Mouse (Mus musculus) heart, embryonic 13.5 days (tissue): ENCODE measurements around the gene Ddx5. TPM values are rescaled to one million over a fixed set of nuclear protein-coding genes. Genes with fewer than 3 reads are reported as not detected.

ENCODE experiments used
- ATAC-seq: fragments of 200-750 bp; cut with Nextera tagmentation; 2 replicates; pipeline ENCODE4 v1.8.0; 2017; ENCODE audit warnings: moderate TSS enrichment; ENCODE audit not compliant: insufficient number of reproducible peaks, low FRiP score, low TSS enrichment; ENCODE audit errors: extremely low read depth
- H3K27ac ChIP-seq: fragments of 300-500 bp; sonication (generic); replicated peaks from 2 replicates; pipeline ENCODE4 v1.5.1; 2015; ENCODE audit warnings: moderate library complexity, mild to moderate bottlenecking, inconsistent platforms
- H3K27me3 ChIP-seq: fragments of 300-500 bp; sonication (generic); replicated peaks from 2 replicates; pipeline ENCODE4 v1.6.1; 2015; ENCODE audit warnings: mild to moderate bottlenecking, inconsistent platforms
- H3K36me3 ChIP-seq: fragments of 300-500 bp; sonication (generic); 2 replicates; pipeline ENCODE4 v1.6.1; 2015; ENCODE audit warnings: mild to moderate bottlenecking, inconsistent platforms
- H3K4me1 ChIP-seq: fragments of 300-500 bp; sonication (generic); 2 replicates; pipeline ENCODE4 v1.6.1; 2015; ENCODE audit warnings: inconsistent platforms
- H3K4me2 ChIP-seq: fragments of 300-500 bp; sonication (generic); 2 replicates; pipeline ENCODE4 v1.6.1; 2015; ENCODE audit warnings: inconsistent platforms, mild to moderate bottlenecking, moderate library complexity
- H3K4me3 ChIP-seq: fragments of 300-500 bp; sonication (generic); 2 replicates; pipeline ENCODE4 v1.5.1; 2015; ENCODE audit warnings: moderate library complexity, mild to moderate bottlenecking, inconsistent platforms
- H3K9ac ChIP-seq: fragments of 300-500 bp; sonication (generic); 2 replicates; pipeline ENCODE4 v1.6.1; 2015; ENCODE audit warnings: inconsistent platforms, mild to moderate bottlenecking, moderate library complexity
- H3K9me3 ChIP-seq: fragments of 300-500 bp; sonication (generic); 2 replicates; pipeline ENCODE4 v1.6.1; 2016; ENCODE audit warnings: inconsistent platforms
- whole genome bisulfite sequencing: fragments of 180-500 bp; shearing (Covaris S2); methylation state at CpG from one replicate; pipeline ENCODE4 v1.1.7; 2015; ENCODE audit warnings: mixed read lengths; 5-methylcytosine and 5-hydroxymethylcytosine counted together
- polyA plus RNA-seq: library from polyadenylated mRNA; unstranded; fragments of >200 nt; fragmentation: Nextera tagmentation; extraction: Ambion mirVana; gene quantifications from 2 replicates; pipeline ENCODE4 v1.2.1, GENCODE M21; 2015

Ddx5 gene
- polyA plus RNA-seq, 1 experiment from 2014 or later: 192 TPM

DNA sequence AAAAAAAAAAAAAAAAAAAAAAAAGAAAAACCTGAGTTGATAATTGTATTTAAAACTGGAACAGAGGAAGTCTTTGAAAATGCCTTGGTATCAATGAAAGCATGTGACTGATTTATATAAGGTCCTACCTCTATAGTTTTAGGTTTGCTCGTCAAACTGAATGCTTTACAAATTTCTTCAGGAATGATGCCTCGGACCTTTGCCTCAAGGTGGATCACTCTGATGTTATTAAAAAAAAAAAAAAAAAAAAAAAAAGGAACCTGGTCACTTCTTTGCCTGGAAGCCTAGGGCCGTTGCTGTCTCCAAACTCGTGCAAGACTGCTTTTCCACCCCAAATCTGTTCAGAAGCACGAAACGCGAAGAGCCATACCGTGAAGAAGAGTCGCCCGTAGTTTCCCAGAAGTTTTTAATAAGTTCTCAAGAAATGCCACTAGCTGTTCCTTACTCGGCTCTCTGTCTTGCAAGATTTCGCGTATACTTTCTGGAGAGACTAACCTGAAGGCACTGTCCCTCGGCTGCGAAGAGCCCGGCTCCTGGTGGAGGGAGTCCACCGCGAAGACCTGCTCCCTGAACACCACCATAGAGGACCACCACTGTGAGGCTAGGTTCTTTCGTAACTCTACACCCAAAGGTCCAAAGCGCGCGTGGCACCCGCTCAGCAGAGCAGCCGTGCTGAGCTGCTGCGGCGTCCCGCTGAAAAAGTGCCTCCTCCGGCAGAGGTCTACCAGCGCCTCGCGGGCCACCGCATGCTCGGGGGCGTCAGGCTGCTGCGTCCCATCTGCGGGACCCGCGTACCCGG lies 10.2 kb downstream of the Ddx5 start:
- Histone ChIP-seq H3K9ac (peak overlapping the region; percentile 94), H3K4me3 (peak overlapping the region; percentile 90), H3K9me3 (no peaks in the 10 kb centered on the region), H3K27ac (peak overlapping the region; percentile 98), H3K36me3 (peaks cover 71% of the 10 kb centered on the region), H3K4me2 (peak overlapping the region; percentile 89), H3K4me1 (peaks cover 31% of the 10 kb centered on the region), H3K27me3 (no peaks in the 10 kb centered on the region)
- WGBS: 2% methylated on average over 39 of the region's 39 CpGs
- ATAC-seq: no peak

DNA sequence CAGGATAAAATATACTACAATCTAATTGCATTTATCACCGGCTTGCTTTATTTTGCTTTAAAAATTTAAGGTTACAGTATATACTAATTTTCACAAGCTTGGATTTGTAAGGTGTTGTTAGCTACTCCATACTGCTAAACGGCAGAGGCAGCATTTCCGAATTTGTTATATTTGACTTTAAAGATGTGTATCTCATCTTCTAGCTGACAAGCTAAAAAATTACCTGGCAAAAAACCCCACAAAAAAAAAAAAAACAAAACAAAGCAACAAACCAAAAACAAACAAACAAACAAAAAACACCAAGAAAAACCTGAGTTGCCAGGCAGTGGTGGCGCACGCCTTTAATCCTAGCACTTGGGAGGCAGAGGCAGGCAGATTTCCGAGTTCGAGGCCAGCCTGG lies 10.9 kb downstream of the Ddx5 start:
- Histone ChIP-seq H3K4me3 (peak overlapping the region; percentile 90), H3K4me1 (peaks cover 25% of the 10 kb centered on the region), H3K4me2 (peak overlapping the region; percentile 89), H3K27ac (no peak overlapping the region), H3K9ac (0 out of 2 replicates have a peak overlapping the region, but pooled peaks have one; percentile 94), H3K36me3 (peaks cover 71% of the 10 kb centered on the region), H3K27me3 (no peaks in the 10 kb centered on the region), H3K9me3 (no peaks in the 10 kb centered on the region)
- WGBS: 85% methylated on average over 7 of the region's 7 CpGs
- ATAC-seq: no peak

DNA sequence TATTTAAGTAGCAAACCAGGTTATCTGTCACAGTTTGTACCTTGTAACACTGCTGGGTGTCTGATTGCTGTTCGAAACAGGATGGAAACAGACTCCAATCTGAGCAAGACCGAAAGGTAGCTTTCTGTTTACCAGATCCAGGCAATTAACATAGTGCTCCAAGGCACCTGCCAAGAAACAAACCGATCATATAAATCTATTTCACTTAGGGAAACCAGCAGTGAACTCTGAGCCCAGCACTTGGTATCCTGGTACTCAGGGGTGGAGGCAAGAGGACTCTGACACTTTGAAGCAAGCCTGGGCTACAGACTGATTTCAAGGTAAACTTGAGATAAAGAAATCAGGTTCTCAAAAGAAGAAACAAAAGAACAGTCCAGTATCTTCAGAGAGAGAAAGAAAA lies 11.6 kb downstream of the Ddx5 start:
- H3K27ac ChIP-seq: no peak overlapping the region
- H3K36me3 ChIP-seq: peaks cover 71% of the 10 kb centered on the region
- peak overlapping the region; percentile 5; the same call in 1 of the 2 replicates for H3K9ac ChIP-seq
- no peaks in the 10 kb centered on the region for H3K27me3 ChIP-seq
- no peaks in the 10 kb centered on the region for H3K9me3 ChIP-seq
- H3K4me2 ChIP-seq: peak overlapping the region; percentile 89
- WGBS: 92% methylated on average over 3 of the region's 3 CpGs
- H3K4me1 ChIP-seq: peaks cover 21% of the 10 kb centered on the region
- peak overlapping the region; percentile 90; the same call in 1 of the 2 replicates for H3K4me3 ChIP-seq
- no peak for ATAC-seq

DNA sequence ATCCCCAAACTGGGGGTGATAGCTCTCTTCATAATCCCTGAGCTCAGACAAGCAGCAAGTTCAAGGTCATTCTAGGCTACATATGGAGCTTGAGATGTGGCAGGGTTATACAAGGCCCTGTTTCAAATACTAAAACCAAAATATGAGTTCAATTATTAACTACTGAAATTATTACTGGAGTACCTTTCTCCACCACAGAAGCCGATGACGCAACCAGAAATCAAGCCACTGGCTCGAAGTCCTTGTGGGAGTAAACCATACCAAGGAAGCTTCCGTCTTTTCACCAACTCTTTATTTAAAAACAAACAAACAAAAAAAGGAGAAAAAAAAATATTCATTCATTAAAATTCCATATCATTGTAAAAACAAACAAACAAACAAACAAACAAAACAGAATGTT lies 12.0 kb downstream of the Ddx5 start:
- peaks cover 21% of the 10 kb centered on the region for H3K4me1 ChIP-seq
- H3K9ac ChIP-seq: no peak overlapping the region
- no peaks in the 10 kb centered on the region for H3K9me3 ChIP-seq
- H3K4me3 ChIP-seq: no peak overlapping the region
- ATAC-seq: no peak
- H3K27me3 ChIP-seq: no peaks in the 10 kb centered on the region
- 91% methylated on average over 4 of the region's 4 CpGs for WGBS
- H3K27ac ChIP-seq: no peak overlapping the region
- peaks cover 71% of the 10 kb centered on the region for H3K36me3 ChIP-seq
- no peak overlapping the region for H3K4me2 ChIP-seq

DNA sequence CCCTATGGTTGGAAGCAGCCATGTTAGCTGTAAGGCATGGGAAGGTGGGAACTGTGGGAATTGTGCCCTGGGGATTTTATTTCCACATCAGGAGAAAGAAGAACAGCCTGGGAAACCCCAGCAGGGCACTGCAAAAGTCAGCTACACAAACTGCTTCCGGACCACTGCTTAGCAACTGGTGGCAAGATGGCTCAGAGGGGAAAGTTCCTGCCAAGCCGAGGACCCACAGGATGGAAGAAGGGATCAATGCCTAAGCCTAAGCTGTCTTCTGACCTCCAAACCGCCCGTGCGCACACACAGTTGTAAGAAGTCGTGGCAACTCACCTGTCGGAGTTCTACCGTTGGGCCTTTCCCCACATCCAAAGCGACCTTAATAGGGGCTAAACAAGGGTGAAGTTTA lies 15.9 kb downstream of the Ddx5 start:
- no peak overlapping the region for H3K9ac ChIP-seq
- H3K27me3 ChIP-seq: no peaks in the 10 kb centered on the region
- WGBS: 91% methylated on average over 9 of the region's 9 CpGs
- no peak overlapping the region for H3K4me2 ChIP-seq
- peaks cover 8% of the 10 kb centered on the region for H3K4me1 ChIP-seq
- no peak overlapping the region for H3K27ac ChIP-seq
- no peak for ATAC-seq
- H3K4me3 ChIP-seq: no peak overlapping the region
- peaks cover 4% of the 10 kb centered on the region; the same call in 1 of the 2 replicates for H3K9me3 ChIP-seq
- H3K36me3 ChIP-seq: peaks cover 87% of the 10 kb centered on the region

DNA sequence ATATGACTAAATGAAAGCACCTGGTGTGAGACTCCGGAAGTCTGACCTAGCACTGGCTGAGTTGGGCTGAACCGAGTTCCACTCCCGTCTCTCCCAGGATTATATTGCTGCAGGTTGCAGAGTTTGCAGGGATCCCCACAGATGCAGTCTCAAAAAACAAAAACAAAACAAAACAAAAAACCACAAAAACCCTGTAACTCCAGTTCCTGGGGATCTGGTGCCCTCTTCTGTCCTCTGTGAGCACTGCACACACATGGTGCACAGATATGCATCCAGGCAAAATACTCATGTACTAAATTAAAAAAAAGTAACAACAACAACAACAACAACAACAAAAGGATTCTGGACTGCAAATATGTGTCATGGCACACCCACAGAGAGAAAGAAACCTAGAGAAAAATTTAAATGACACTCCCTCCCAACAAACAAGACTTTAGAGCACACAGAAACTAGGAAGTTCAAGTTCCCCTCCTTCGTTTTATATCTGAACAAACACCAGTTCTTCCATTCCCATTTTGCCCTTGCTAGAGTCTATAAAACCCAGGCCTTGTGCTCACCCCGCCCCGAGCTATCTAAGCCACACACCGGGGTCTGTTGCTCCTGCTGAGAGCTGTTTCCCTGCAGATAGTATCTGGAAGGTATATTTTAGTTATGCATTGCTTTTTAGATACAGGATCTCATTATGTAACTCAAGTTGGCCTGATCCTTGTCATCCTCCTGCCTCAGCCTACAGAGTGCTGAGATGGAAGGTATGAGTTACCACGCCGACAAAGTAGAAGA lies 18.6 kb downstream of the Ddx5 start:
- Histone ChIP-seq H3K9me3 (peaks cover 10% of the 10 kb centered on the region; the same call in 1 of the 2 replicates), H3K36me3 (peaks cover 97% of the 10 kb centered on the region), H3K27ac (no peak overlapping the region), H3K27me3 (no peaks in the 10 kb centered on the region), H3K4me3 (no peak overlapping the region), H3K4me2 (no peak overlapping the region), H3K4me1 (no peaks in the 10 kb centered on the region), H3K9ac (no peak overlapping the region)
- ATAC-seq: no peak
- WGBS: 91% methylated on average over 9 of the region's 9 CpGs

DNA sequence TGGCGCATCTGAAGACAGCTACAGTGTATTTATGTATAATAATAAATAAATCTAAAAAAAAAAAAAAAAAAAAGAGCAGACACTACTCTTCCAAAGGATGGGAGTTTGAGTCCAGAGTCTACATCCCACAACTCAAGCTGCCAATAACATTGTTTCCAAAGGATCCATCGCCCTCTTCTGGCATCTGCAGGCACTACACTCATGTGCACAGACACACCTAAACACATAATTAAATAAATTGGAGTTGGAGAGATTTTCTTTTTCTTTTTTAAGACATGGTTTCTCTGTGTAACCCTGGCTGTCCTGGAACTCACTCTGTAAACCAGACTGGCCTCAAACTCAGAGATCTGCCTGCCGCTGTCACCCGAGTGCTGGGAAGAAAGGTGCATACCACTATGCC lies 21.5 kb downstream of the Ddx5 start:
- no peak overlapping the region for H3K9ac ChIP-seq
- H3K27ac ChIP-seq: no peak overlapping the region
- ATAC-seq: no peak
- peaks cover 10% of the 10 kb centered on the region; the same call in 1 of the 2 replicates for H3K9me3 ChIP-seq
- no peak overlapping the region for H3K4me3 ChIP-seq
- no peaks in the 10 kb centered on the region for H3K27me3 ChIP-seq
- peaks cover 16% of the 10 kb centered on the region for H3K4me1 ChIP-seq
- WGBS: 91% methylated on average over 4 of the region's 4 CpGs
- H3K4me2 ChIP-seq: no peak overlapping the region
- H3K36me3 ChIP-seq: peaks cover 75% of the 10 kb centered on the region

DNA sequence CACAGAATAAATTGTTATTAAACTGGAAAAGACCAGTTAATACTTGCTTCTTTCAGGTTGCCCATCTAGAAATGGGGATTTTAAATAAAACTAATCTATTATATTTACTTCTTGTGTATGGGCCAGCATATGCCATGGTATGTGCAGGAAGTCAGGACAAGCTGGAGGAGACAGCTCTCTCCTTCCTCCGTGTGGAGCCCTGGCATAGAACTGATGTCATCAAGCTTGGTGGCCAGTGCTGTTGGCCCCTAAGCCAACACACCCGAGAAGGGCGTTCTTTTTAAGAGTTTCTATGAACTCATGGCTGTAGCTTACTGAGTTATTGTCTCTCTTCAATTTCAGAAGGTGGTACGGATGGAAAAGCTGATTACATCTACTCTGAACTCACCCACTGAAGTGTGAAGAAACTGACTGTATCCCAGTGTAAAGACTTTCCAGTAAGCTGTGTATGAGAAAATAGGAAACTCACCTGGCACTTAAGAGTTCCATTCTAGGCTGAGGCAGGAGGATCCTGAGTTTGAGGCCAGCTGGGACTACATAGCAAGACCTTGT lies 22.3 kb downstream of the Ddx5 start:
- no peak overlapping the region for H3K27ac ChIP-seq
- WGBS: 85% methylated on average over 4 of the region's 4 CpGs
- H3K36me3 ChIP-seq: peaks cover 67% of the 10 kb centered on the region
- peaks cover 24% of the 10 kb centered on the region for H3K4me1 ChIP-seq
- H3K9ac ChIP-seq: no peak overlapping the region
- H3K4me2 ChIP-seq: no peak overlapping the region
- no peaks in the 10 kb centered on the region for H3K27me3 ChIP-seq
- H3K4me3 ChIP-seq: no peak overlapping the region
- ATAC-seq: no peak
- peaks cover 10% of the 10 kb centered on the region; the same call in 1 of the 2 replicates for H3K9me3 ChIP-seq

DNA sequence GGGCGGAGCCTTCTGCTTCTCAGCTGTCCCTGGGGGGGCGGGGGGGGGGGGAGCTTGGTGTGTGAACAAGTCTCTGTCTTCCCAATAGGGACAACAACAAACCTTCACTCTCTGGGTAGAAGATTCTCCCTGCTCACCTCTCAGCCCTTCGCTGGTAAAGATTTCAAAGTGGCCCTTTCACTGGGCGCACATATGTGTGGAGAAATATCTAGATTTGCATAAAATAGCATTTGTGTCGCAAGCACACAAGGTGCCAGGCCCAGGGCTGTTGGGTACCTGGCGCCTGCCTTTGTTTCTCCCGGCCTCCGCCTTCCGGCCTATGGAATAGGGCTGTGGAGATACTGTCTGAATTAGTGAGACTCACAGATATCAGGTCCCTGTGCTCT lies 26.2 kb downstream of the Ddx5 start:
- H3K27ac ChIP-seq: peak overlapping the region; percentile 91
- peak overlapping the region; percentile 52 for H3K9ac ChIP-seq
- 52% methylated on average over 9 of the region's 9 CpGs for WGBS
- peaks cover 29% of the 10 kb centered on the region for H3K36me3 ChIP-seq
- no peak overlapping the region for H3K4me3 ChIP-seq
- peaks cover 36% of the 10 kb centered on the region for H3K4me1 ChIP-seq
- peaks cover 4% of the 10 kb centered on the region; the same call in 1 of the 2 replicates for H3K9me3 ChIP-seq
- H3K27me3 ChIP-seq: no peaks in the 10 kb centered on the region
- peak; percentile 9; the same call in 1 of the 2 replicates for ATAC-seq
- H3K4me2 ChIP-seq: no peak overlapping the region

DNA sequence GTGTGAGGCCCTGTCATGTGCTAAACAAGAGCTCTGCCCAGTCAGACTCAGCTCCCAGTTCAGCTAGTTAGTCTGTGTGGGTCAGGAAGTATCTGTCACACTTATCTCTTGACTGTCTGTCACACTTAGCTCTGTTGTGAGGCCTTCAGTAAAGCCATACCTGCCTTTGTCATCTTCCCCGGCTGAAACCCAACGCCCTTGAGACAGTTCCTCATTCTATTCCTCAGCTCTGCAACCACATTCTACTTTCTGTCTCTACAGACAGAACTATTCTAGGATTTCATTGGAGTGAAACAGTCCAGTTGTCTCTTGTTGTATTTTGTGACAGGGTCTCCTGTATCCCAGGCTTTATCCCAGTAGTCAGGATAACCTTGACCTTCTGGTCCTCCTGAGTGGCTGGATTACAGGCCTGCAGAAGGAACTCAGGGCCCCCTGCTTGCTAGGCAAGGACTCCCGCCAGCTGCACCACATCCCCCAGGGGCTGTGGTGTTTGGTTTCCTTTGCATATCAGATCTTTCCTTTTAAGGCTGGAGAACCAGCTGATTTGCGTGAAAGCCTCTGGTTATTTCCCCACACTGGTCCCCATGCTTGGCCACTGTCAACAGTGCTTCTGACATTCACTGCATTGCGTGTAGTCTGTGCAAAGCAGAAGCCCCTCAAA lies 26.7 kb downstream of the Ddx5 start:
- Histone ChIP-seq H3K9me3 (no peaks in the 10 kb centered on the region), H3K4me1 (peaks cover 40% of the 10 kb centered on the region), H3K27ac (peak overlapping the region; percentile 91), H3K9ac (peak overlapping the region; percentile 60), H3K4me2 (no peak overlapping the region), H3K4me3 (no peak overlapping the region), H3K27me3 (no peaks in the 10 kb centered on the region), H3K36me3 (peaks cover 24% of the 10 kb centered on the region)
- peak; percentile 25; the same call in 1 of the 2 replicates for ATAC-seq
- WGBS: 3% methylated on average over 5 of the region's 5 CpGs

DNA sequence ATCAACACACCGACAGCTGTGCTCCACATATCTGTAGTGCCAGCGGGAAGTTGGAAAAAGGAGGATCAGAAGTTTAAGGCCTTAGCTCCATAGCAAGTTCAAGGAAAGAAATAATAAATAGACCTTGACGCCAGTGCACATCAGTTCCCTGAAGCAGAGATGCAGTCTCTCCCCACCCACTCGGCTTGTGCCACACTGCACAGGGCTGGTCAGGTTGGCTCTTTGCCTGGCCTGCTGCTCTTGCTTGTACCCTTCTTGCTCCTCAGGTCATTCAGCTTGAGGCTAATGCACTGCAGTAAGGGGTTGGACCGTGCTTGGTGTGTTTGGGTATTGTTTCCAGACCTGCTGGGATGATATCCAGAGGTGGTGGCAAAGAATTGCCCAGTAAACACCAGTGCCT lies 28.5 kb downstream of the Ddx5 start:
- H3K27ac ChIP-seq: no peak overlapping the region
- peaks cover 40% of the 10 kb centered on the region for H3K4me1 ChIP-seq
- WGBS: 91% methylated on average over 5 of the region's 5 CpGs
- H3K27me3 ChIP-seq: no peaks in the 10 kb centered on the region
- H3K36me3 ChIP-seq: peaks cover 7% of the 10 kb centered on the region
- H3K9me3 ChIP-seq: no peaks in the 10 kb centered on the region
- no peak overlapping the region for H3K4me2 ChIP-seq
- H3K9ac ChIP-seq: no peak overlapping the region
- ATAC-seq: no peak
- no peak overlapping the region for H3K4me3 ChIP-seq
